Mouse (Mus musculus) MEL (cell line): ENCODE measurements at regions not wholly inside any gene's neighbourhood (a gene's known extent, or its start where the extent isn't known, plus 50 kb on each side); places are given as distances from the start of the nearest gene placed in this dataset.

ENCODE experiments used
- DNase-seq: peaks from one replicate; pipeline ENCODE4 v3.0.0; 2011; ENCODE audit warnings: low read depth, low spot score
- H3K27ac ChIP-seq: 2 replicates; pipeline ENCODE4 v1.5.1; 2012; ENCODE audit warnings: low read depth, mild to moderate bottlenecking, control low read depth, low read length, moderate library complexity; ENCODE audit not compliant: control insufficient read depth
- H3K27me3 ChIP-seq, 2 experiments: fragments of 150-350 bp in 1 of 2; sonication (generic) in 1 of 2; 2 replicates each; pipeline ENCODE4 v1.6.1; 2012; ENCODE audit warnings: low read length in 2 of 2, mild to moderate bottlenecking in 2 of 2, improper control_type of control experiment in 1 of 2, moderate library complexity in 1 of 2; ENCODE audit not compliant: insufficient read depth in 2 of 2, control insufficient read depth in 1 of 2
- H3K36me3 ChIP-seq, 2 experiments: 2 replicates each; pipeline ENCODE4 v1.6.1; 2012 to 2014; ENCODE audit warnings: low read length in 2 of 2, improper control_type of control experiment in 1 of 2, inconsistent platforms in 1 of 2, mild to moderate bottlenecking in 1 of 2; ENCODE audit not compliant: insufficient read depth in 2 of 2, control insufficient read depth in 1 of 2
- H3K4me1 ChIP-seq, 2 experiments: fragments of 150-350 bp in 1 of 2; sonication (generic) in 1 of 2; 2 replicates each; pipeline ENCODE4 v1.6.1; 2012; ENCODE audit warnings: low read length in 2 of 2, improper control_type of control experiment in 1 of 2, mild to moderate bottlenecking in 1 of 2; ENCODE audit not compliant: insufficient read depth in 2 of 2, control insufficient read depth in 1 of 2
- H3K4me3 ChIP-seq, 2 experiments: fragments of 150-350 bp in 1 of 2; sonication (generic) in 1 of 2; 2 replicates each; pipeline ENCODE4 v1.5.1; 2012; ENCODE audit warnings: low read depth in 2 of 2, low read length in 2 of 2, mild to moderate bottlenecking in 2 of 2, moderate library complexity in 2 of 2, control low read depth in 1 of 2, improper control_type of control experiment in 1 of 2; ENCODE audit not compliant: control insufficient read depth in 1 of 2, insufficient read depth in 1 of 2
- H3K79me2 ChIP-seq: 2 replicates; pipeline ENCODE4 v1.6.1; 2012; ENCODE audit warnings: mild to moderate bottlenecking, low read length, moderate library complexity; ENCODE audit not compliant: control insufficient read depth, poor library complexity, insufficient read depth
- H3K9ac ChIP-seq: 2 replicates; pipeline ENCODE4 v1.6.1; 2012; ENCODE audit warnings: low read depth, mild to moderate bottlenecking, control low read depth, low read length, moderate library complexity; ENCODE audit not compliant: control insufficient read depth, poor library complexity, severe bottlenecking
- H3K9me3 ChIP-seq: fragments of 150-350 bp; sonication (generic); replicated peaks from 2 replicates; pipeline ENCODE4 v1.6.1; 2012; ENCODE audit warnings: mild to moderate bottlenecking, low read length, improper control_type of control experiment, moderate library complexity; ENCODE audit not compliant: insufficient read depth
- BHLHE40 ChIP-seq: IDR thresholded peaks from 2 replicates; pipeline ENCODE4 v1.6.1; 2012; ENCODE audit warnings: low read depth, mild to moderate bottlenecking, inconsistent platforms, low read length, improper control_type of control experiment, borderline replicate concordance
- CHD1 ChIP-seq: IDR thresholded peaks from 2 replicates; pipeline ENCODE4 v1.6.1; 2012; ENCODE audit warnings: low read depth, mild to moderate bottlenecking, inconsistent platforms, low read length, improper control_type of control experiment
- E2F4 ChIP-seq: IDR thresholded peaks from 2 replicates; pipeline ENCODE4 v1.6.1; 2011; ENCODE audit warnings: low read depth, low read length, improper control_type of control experiment, borderline replicate concordance
- ETS1 ChIP-seq: IDR thresholded peaks from 2 replicates; pipeline ENCODE4 v1.6.1; 2012; ENCODE audit warnings: low read depth, mild to moderate bottlenecking, inconsistent platforms, low read length, improper control_type of control experiment, moderate library complexity
- GABPA ChIP-seq: IDR thresholded peaks from 2 replicates; pipeline ENCODE4 v1.6.1; 2012; ENCODE audit warnings: low read depth, mild to moderate bottlenecking, inconsistent platforms, low read length, improper control_type of control experiment, moderate library complexity
- HCFC1 ChIP-seq: IDR thresholded peaks from 2 replicates; pipeline ENCODE4 v1.6.1; 2012; ENCODE audit warnings: low read depth, mild to moderate bottlenecking, inconsistent platforms, low read length, improper control_type of control experiment, moderate library complexity
- KAT2A ChIP-seq: conservative IDR thresholded peaks from 2 replicates; pipeline ENCODE4 v1.6.1; 2012; ENCODE audit warnings: low read depth, low read length, improper control_type of control experiment, inconsistent platforms
- MAX ChIP-seq: IDR thresholded peaks from 2 replicates; pipeline ENCODE4 v1.6.1; 2011; ENCODE audit warnings: low read length, improper control_type of control experiment
- MXI1 ChIP-seq: IDR thresholded peaks from 2 replicates; pipeline ENCODE4 v1.6.1; 2011; ENCODE audit warnings: mild to moderate bottlenecking, low read depth, low read length, improper control_type of control experiment
- MYB ChIP-seq: IDR thresholded peaks from 2 replicates; pipeline ENCODE4 v1.6.1; 2011; ENCODE audit warnings: mild to moderate bottlenecking, low read depth, low read length, improper control_type of control experiment
- NRF1 ChIP-seq: IDR thresholded peaks from 2 replicates; pipeline ENCODE4 v1.6.1; 2014; ENCODE audit warnings: low read depth, mild to moderate bottlenecking, inconsistent platforms, low read length, improper control_type of control experiment, moderate library complexity; ENCODE audit not compliant: poor library complexity, insufficient read depth, severe bottlenecking
- POLR2AphosphoS2 ChIP-seq: IDR thresholded peaks from 2 replicates; pipeline ENCODE4 v1.6.1; 2011; ENCODE audit warnings: low read length, improper control_type of control experiment
- POLR2AphosphoS5 ChIP-seq: IDR thresholded peaks from 2 replicates; pipeline ENCODE4 v1.6.1; 2012; ENCODE audit warnings: low read depth, borderline replicate concordance, mild to moderate bottlenecking, inconsistent platforms, low read length, moderate library complexity, mixed read lengths
- RCOR1 ChIP-seq: IDR thresholded peaks from 2 replicates; pipeline ENCODE4 v1.6.1; 2012; ENCODE audit warnings: low read depth, mild to moderate bottlenecking, inconsistent platforms, low read length, improper control_type of control experiment
- SMC3 ChIP-seq: IDR thresholded peaks from 2 replicates; pipeline ENCODE4 v1.6.1; 2011; ENCODE audit warnings: low read depth, low read length, improper control_type of control experiment
- ZC3H11A ChIP-seq: IDR thresholded peaks from 2 replicates; pipeline ENCODE4 v1.6.1; 2012; ENCODE audit warnings: low read depth, mild to moderate bottlenecking, inconsistent platforms, low read length, improper control_type of control experiment
- ZKSCAN1 ChIP-seq: IDR thresholded peaks from 2 replicates; pipeline ENCODE4 v1.6.1; 2012; ENCODE audit warnings: low read depth, mild to moderate bottlenecking, inconsistent platforms, low read length, improper control_type of control experiment, moderate library complexity
- ZMIZ1 ChIP-seq: IDR thresholded peaks from 2 replicates; pipeline ENCODE4 v1.6.1; 2012; ENCODE audit warnings: low read depth, mild to moderate bottlenecking, inconsistent platforms, low read length, improper control_type of control experiment, moderate library complexity
- ZNF384 ChIP-seq: IDR thresholded peaks from 2 replicates; pipeline ENCODE4 v1.6.1; 2012; ENCODE audit warnings: low read depth, mild to moderate bottlenecking, inconsistent platforms, low read length, improper control_type of control experiment

DNA sequence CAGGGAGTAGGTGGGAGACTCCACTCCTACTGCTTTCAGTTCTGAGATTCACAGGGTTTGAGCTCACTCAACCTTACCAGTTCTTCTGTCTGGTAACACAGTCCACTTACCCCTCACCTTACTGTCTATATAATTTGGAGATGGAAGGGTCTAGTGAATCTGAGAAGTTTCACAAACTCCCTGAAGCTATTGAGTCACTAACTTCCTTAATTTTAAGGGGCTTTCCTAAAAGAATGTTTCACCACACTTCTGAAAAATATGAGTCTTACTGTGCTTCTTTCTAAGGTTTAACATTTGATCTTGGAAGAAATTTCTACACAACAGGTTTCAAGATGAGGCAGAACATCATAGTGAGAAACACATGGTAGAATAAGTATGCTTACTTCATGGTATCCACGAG lies 166.6 kb upstream of the Tet2 start:
- DNase-seq = no peak
- Histone ChIP-seq H3K9me3 (no peaks in the 10 kb centered on the region), H3K36me3 (no peaks in the 10 kb centered on the region), H3K4me3 (no peak overlapping the region), H3K9ac (no peak overlapping the region), H3K27me3 (no peaks in the 10 kb centered on the region)
- TF ChIP-seq ZMIZ1 = no peak
- TF ChIP-seq BHLHE40 = no peak
- TF ChIP-seq MAX = no peak
- no peak for TF ChIP-seq MXI1
- no peak for TF ChIP-seq POLR2AphosphoS2
- TF ChIP-seq ETS1 = no peak
- TF ChIP-seq ZKSCAN1 = no peak
- TF ChIP-seq NRF1 = no peak
- no peak for TF ChIP-seq SMC3
- TF ChIP-seq ZNF384 = no peak
- TF ChIP-seq HCFC1 = no peak
- no peak for TF ChIP-seq KAT2A
- TF ChIP-seq GABPA = no peak
- no peak for TF ChIP-seq MYB
- TF ChIP-seq POLR2AphosphoS5 = no peak
- TF ChIP-seq RCOR1 = no peak
- TF ChIP-seq, all 39 proteins: peak for 0
- no peaks in the 10 kb centered on the region for H3K79me2 ChIP-seq
- H3K4me1 ChIP-seq = no peaks in the 10 kb centered on the region
- H3K27ac ChIP-seq = no peak overlapping the region

DNA sequence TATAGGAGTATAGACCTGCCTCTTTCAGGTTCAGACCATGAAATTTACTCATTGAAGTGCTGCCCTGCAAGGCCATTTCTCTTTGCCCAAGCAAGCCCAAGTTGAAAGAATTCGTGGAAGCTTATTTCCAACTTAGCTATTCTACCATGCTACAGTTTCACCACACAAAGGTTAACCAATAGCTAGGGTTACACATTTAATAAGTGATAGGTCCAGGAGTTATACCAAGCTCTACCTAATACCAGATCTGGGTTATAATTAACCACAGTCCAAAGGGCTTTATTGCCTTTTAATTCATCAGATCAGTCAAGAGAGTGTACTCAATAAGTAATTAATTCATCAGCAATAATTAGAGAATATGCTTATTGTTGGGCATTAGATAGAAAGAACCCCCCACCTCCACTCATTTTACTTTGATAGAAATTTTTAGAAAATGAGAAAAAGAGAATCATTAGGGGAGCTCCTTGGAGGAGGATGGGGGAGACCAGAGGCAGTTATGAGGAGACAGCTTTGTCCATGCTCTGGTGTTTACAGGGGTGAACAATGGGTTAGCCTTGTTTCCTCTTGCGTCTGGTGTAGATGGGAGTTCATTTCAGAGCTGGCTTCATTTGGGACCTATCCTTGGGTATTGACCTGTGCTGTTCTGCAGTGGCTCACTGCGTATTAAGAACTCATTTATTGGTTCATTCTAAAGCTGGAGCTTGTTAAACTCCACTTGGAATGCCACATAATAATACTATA lies 177.8 kb upstream of the Tet2 start:
- no peak overlapping the region for H3K27ac ChIP-seq
- DNase-seq = no peak
- H3K4me3 ChIP-seq = no peak overlapping the region
- no peak overlapping the region for H3K9ac ChIP-seq
- H3K36me3 ChIP-seq = no peaks in the 10 kb centered on the region
- no peaks in the 10 kb centered on the region for H3K4me1 ChIP-seq
- H3K9me3 ChIP-seq = no peaks in the 10 kb centered on the region
- H3K27me3 ChIP-seq = no peaks in the 10 kb centered on the region; a peak in 1 of 4 replicates
- H3K79me2 ChIP-seq = no peaks in the 10 kb centered on the region
- TF ChIP-seq E2F4 (no peak), ZNF384 (no peak), ZC3H11A (no peak), CHD1 (no peak)
